Mouse (Mus musculus): Measurements from ENCODE around the gene Cnr1. TPM values are rescaled to one million over a fixed set of nuclear protein-coding genes. Genes with fewer than 3 reads are reported as not detected.

The Cnr1 gene
- polyA plus RNA-seq, 1 experiment from 2014 or later: 55.2 TPM

DNA sequence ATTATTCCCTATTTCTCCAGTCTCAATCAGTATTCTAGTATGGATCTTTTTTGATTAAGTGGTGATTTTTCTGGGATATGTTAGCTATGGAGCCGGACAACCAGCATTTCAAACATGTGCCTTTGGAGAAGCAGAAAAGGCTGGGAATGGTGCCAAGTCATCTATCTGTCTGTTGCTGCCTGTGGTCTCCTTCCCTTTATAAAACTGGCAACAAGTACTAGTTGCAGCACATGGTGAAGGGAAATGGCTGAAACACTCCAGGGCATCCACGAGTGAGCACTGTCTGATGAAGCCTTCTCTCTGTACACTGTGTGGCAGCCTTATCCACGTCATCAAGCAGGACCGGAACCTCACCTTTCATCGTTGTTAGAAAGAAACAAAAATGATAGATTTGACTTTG is 8.7 kb upstream of the Cnr1 start:
- ATAC-seq (replicated peaks): no peak
- H3K27ac ChIP-seq: no peak overlapping the region

DNA sequence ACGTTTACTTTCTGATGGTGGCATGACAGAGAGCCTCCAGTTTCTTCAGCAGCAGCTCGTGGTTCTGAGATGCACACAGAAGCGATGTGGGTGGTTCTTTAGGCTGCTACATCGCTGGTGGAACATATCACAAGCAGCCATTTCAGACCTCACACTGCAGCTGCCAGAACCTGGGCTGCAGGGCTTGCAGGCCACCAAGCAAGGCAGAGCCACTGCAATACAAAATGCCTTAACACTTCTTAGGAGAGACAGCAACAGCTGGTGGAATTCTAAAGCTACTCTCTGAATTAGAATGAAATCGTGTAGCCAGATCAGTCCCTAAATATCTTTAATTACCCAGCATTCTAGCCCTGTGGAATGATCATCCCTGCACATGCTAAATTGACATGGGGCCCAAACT is 3.6 kb upstream of the Cnr1 start:
- H3K4me1 ChIP-seq: peaks cover 13% of the 10 kb centered on the region
- H3K4me2 ChIP-seq: no peak overlapping the region
- no peak overlapping the region for H3K9ac ChIP-seq
- ATAC-seq (replicated peaks): no peak
- H3K36me3 ChIP-seq (replicated peaks): no peaks in the 10 kb centered on the region
- H3K27me3 ChIP-seq (replicated peaks): 0 out of 2 replicates have a peak, but pooled peaks cover 2% of the 10 kb centered on the region
- no peak overlapping the region for H3K27ac ChIP-seq
- no peaks in the 10 kb centered on the region for H3K9me3 ChIP-seq
- no peak overlapping the region for H3K4me3 ChIP-seq
- 48% methylated on average over 5 of the region's 5 CpGs for whole genome bisulfite sequencing

More for the DNA sequence above, 8.7 kb upstream of the Cnr1 start:
- no peaks in the 10 kb centered on the region for H3K9me3 ChIP-seq
- 77% methylated on average over 5 of the region's 5 CpGs for WGBS
- H3K27me3 ChIP-seq (replicated peaks): 0 out of 2 replicates have a peak, but pooled peaks cover 2% of the 10 kb centered on the region
- 0 out of 2 replicates have a peak, but pooled peaks cover 4% of the 10 kb centered on the region for H3K4me1 ChIP-seq
- H3K4me3 ChIP-seq: no peak overlapping the region
- no peaks in the 10 kb centered on the region for H3K36me3 ChIP-seq (replicated peaks)
- H3K4me2 ChIP-seq: no peak overlapping the region
- no peak overlapping the region for H3K9ac ChIP-seq

DNA sequence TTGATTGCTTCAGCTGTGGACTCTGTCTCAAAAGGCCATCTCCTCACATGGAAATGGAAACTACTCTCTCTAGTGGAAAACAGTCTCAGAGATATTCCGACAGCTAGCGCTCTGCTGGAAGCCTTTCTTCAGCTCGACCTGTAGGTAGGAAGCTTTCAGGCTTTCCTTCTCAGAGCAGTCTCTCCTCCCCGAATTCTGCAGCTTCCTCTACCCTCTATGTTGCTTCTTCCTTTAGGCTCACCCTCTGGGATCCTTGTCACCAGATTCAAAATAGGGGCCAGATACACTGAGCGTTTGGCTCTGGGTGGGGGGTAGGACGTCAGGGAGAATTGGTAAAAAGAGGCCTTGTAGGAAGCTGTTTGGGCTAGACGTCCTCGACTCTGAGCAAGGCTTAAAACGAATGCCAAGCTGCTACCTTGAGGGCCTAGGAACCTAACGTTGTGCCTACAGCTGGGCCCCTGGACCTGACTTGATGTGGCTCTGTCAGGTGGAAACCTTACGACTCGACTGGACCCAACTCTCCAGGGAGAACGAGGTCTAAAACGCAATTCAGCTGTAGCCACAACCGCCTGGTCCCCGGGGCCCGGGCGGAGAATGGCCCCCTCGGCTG is 1.1 kb upstream of the Cnr1 start:
- peaks cover 13% of the 10 kb centered on the region for H3K4me1 ChIP-seq
- H3K27ac ChIP-seq: peak overlapping the region; percentile 96
- H3K36me3 ChIP-seq (replicated peaks): no peaks in the 10 kb centered on the region
- peak; percentile 24 for ATAC-seq (replicated peaks)
- 2% methylated on average over 19 of the region's 19 CpGs for WGBS
- peak overlapping the region; percentile 93 for H3K4me2 ChIP-seq
- peak overlapping the region; percentile 94 for H3K9ac ChIP-seq
- peak overlapping the region; percentile 85 for H3K4me3 ChIP-seq
- H3K9me3 ChIP-seq: no peaks in the 10 kb centered on the region
- H3K27me3 ChIP-seq (replicated peaks): 0 out of 2 replicates have a peak, but pooled peaks cover 2% of the 10 kb centered on the region

DNA sequence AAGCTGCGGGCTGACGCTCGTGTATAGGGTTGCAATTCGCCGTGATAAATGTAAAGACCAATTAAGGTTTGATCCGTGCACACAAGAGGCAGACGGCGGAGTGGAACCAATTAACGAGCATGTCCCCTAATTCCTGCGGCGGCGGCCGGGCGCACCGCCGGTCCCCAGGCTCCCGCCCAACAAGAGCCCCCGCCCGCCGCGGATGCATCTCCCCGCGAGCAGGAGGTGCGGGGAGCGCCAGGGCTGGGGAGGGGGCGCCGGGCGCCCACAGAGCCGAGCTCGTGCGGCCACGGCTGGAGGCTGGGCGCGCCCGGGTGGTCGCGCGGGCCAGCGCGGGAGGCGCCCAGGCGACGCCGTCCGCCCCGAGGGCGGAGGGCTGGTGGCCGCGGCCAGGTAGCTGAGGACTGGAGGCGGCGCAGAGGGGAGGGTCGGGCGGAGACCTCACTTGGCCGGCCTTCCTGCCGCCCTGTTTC is 596 bp upstream of the Cnr1 start:
- WGBS: under 1% methylated on average over 45 of the region's 55 CpGs
- 0 out of 2 replicates have a peak, but pooled peaks cover 2% of the 10 kb centered on the region for H3K27me3 ChIP-seq (replicated peaks)
- H3K4me3 ChIP-seq: peak overlapping the region; percentile 85
- H3K4me2 ChIP-seq: peak overlapping the region; percentile 93
- peaks cover 13% of the 10 kb centered on the region for H3K4me1 ChIP-seq
- peak; percentile 74 for ATAC-seq (replicated peaks)
- no peaks in the 10 kb centered on the region for H3K36me3 ChIP-seq (replicated peaks)
- H3K9me3 ChIP-seq: no peaks in the 10 kb centered on the region
- H3K9ac ChIP-seq: peak overlapping the region; percentile 94
- peak overlapping the region; percentile 96 for H3K27ac ChIP-seq

DNA sequence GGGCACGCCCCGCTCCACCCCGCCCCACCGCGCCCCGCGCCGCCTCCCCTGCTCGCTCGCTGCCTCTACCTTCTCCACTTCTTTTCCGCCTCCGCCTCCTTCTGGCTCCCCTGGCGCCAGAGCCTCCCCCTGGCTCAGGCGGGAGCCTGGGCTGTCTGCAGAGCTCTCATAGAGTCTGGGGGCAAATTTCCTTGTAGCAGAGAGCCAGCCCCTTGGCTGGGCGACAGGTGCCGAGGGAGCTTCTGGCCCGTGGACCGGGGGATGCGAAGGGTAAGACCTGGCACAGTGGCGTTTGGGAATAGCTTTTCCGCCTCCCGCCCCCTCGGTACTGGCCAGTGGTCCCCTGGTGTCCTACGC is 474 bp downstream of the Cnr1 start:
- Histone ChIP-seq H3K9me3 (no peaks in the 10 kb centered on the region), H3K27me3 (replicated peaks) (0 out of 2 replicates have a peak, but pooled peaks cover 2% of the 10 kb centered on the region), H3K9ac (peak overlapping the region; percentile 94), H3K36me3 (replicated peaks) (no peaks in the 10 kb centered on the region), H3K4me3 (peak overlapping the region; percentile 85), H3K4me2 (peak overlapping the region; percentile 93), H3K4me1 (peaks cover 13% of the 10 kb centered on the region), H3K27ac (peak overlapping the region; percentile 96)
- WGBS: under 1% methylated on average over 24 of the region's 24 CpGs
- peak; percentile 76; the same call in 1 of the 2 replicates for ATAC-seq (replicated peaks)

DNA sequence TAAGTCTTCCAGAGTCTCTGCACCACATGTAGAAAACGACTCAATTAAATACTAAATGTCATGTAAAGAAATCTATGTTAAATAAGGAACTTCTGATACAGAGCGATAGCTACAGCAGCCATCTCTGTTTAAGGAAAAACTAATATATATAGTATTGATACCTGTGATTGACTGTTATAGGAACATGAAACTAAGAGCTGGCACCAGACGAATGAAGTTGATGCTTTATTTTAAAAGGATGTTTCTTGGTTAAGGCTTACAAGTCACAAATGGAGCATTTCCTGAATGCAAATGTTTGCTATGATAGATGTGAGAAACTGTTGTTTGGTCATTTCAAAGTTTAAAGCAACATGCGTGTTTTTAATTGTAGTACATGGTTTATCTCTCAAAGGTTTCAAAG is 1.1 kb downstream of the Cnr1 start:
- Histone ChIP-seq H3K9me3 (no peaks in the 10 kb centered on the region), H3K36me3 (replicated peaks) (no peaks in the 10 kb centered on the region), H3K4me1 (peaks cover 13% of the 10 kb centered on the region), H3K27ac (peak overlapping the region; percentile 96), H3K4me2 (peak overlapping the region; percentile 93), H3K9ac (peak overlapping the region; percentile 94), H3K4me3 (peak overlapping the region; percentile 85), H3K27me3 (replicated peaks) (0 out of 2 replicates have a peak, but pooled peaks cover 2% of the 10 kb centered on the region)
- WGBS: 46% methylated on average over 4 of the region's 4 CpGs
- ATAC-seq (replicated peaks): no peak

DNA sequence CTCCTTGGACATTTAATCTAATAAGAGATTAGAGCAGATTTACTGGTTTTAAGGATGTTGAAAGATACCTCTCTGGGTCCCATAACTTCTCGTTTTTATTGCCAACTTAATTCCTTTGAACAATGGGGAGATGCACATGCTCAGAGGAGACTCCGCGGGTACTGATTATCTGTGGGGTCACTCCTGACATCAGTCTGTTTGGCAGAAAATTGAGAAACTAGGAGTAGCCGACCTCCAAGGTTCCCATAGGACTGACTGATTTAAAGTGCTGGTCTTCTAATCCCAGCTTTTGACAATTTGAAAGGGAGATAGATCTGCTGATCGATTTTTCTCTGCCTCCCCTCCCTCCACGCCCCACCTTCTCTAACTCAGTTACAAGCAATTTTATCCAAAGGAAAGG is 1.6 kb downstream of the Cnr1 start:
- Histone ChIP-seq H3K27me3 (replicated peaks) (no peaks in the 10 kb centered on the region), H3K4me2 (peak overlapping the region; percentile 93), H3K36me3 (replicated peaks) (no peaks in the 10 kb centered on the region), H3K4me1 (peaks cover 13% of the 10 kb centered on the region), H3K9ac (peak overlapping the region; percentile 40), H3K9me3 (no peaks in the 10 kb centered on the region), H3K4me3 (peak overlapping the region; percentile 85), H3K27ac (peak overlapping the region; percentile 58; the same call in 1 of the 2 replicates)
- 28% methylated on average over 6 of the region's 6 CpGs for WGBS
- ATAC-seq (replicated peaks): no peak

DNA sequence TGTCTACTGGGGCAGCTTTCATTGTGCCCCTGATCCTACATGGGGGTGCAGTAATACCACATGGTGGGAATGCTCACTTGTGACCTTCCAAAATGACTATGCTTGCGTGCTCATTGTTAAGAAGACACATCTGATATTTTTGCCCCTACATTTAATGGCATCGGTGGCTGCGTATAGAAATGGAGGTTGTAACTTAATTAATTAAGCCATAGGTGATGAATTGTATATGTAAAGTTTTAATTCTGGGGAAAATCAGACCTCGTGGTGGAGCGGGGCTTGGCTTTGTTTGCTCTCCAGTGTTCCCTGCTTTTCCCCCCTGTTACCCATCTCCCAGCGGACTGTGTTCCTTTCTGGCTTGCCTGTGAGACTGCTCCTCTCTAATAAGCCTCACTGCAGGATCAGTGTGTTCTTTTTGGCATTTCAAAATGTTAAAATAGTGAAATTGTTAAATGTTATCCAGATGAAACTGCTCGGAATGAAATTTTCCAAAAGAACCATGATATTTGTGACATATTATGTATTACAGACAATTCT is 2.4 kb downstream of the Cnr1 start:
- ATAC-seq (replicated peaks): no peak

DNA sequence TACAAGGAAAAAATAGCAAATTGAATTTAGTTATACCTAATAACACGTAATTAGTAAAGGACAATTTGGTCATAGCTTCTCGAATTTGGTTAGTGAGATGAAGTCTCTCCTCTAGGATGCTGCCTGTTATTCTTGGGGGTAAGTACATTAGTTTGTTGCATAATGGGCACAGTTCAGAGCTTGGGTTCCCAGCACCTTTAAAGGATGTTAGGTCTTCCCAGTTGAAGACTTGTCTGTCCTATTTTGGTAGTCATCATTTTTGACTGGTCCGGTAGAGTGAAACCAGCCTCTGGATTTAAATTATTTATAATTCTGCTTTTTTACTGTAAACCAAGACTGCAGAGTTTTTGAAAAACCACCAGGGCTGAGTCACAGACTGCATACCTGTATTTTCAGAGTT is 3.3 kb downstream of the Cnr1 start:
- Histone ChIP-seq H3K27me3 (replicated peaks) (no peaks in the 10 kb centered on the region), H3K9me3 (no peaks in the 10 kb centered on the region), H3K9ac (no peak overlapping the region), H3K27ac (no peak overlapping the region), H3K4me2 (peak overlapping the region; percentile 93), H3K4me1 (peaks cover 9% of the 10 kb centered on the region), H3K36me3 (replicated peaks) (no peaks in the 10 kb centered on the region), H3K4me3 (peak overlapping the region; percentile 85)
- no peak for ATAC-seq (replicated peaks)
- WGBS: 86% methylated on average over 3 of the region's 3 CpGs

More for the DNA sequence above, 2.4 kb downstream of the Cnr1 start:
- H3K4me3 ChIP-seq: peak overlapping the region; percentile 85
- no peaks in the 10 kb centered on the region for H3K36me3 ChIP-seq (replicated peaks)
- H3K27me3 ChIP-seq (replicated peaks): no peaks in the 10 kb centered on the region
- H3K4me2 ChIP-seq: peak overlapping the region; percentile 93
- H3K27ac ChIP-seq: peak overlapping the region; percentile 58
- no peaks in the 10 kb centered on the region for H3K9me3 ChIP-seq
- H3K4me1 ChIP-seq: peaks cover 13% of the 10 kb centered on the region
- WGBS: 65% methylated on average over 7 of the region's 7 CpGs
- H3K9ac ChIP-seq: peak overlapping the region; percentile 40

DNA sequence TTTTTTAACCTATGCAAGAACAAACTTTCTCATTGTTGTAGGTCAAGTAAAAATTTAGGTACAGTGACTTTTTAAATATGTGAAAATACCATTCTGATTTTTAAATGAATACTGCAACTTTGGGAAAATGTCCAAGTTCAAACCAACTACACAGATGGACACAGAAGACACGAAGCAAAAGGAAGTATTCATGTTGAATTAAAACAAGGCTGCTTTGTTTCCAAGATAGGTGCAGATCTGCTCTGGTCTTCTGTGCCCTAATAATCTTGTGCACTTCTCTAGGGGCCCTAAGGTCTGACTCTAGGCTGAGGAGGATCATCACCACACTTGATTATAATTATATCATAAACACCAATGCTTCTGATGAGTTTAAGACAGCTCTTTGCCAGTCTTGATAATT is 4.1 kb downstream of the Cnr1 start:
- Histone ChIP-seq H3K36me3 (replicated peaks) (no peaks in the 10 kb centered on the region), H3K4me3 (no peak overlapping the region), H3K9me3 (no peaks in the 10 kb centered on the region), H3K27ac (no peak overlapping the region), H3K9ac (no peak overlapping the region), H3K4me1 (peaks cover 2% of the 10 kb centered on the region), H3K27me3 (replicated peaks) (no peaks in the 10 kb centered on the region), H3K4me2 (peak overlapping the region; percentile 26)
- 60% methylated on average over 1 of the region's 1 CpGs for WGBS
- no peak for ATAC-seq (replicated peaks)

DNA sequence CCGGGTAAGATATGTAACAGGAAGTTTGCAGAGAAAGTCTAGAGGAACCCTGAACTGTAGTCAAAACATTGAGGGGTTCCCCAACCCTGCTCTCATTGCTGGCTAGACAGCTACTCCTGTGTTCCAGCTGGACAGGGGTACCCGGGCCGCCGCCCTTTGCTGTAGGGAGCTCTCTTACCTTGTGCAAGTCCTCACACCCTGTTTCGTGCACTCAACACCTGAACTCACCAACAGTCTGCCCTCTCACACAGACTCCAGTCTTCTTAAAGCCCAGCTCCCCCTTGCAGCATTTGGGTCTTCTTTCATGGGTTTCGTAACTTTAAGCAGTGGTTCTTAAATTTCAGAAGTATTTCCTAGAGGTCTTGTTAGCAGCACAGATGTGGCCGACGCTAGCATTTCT is 7.0 kb downstream of the Cnr1 start:
- Histone ChIP-seq H3K27ac (no peak overlapping the region), H3K36me3 (replicated peaks) (no peaks in the 10 kb centered on the region), H3K4me3 (no peak overlapping the region), H3K9me3 (no peaks in the 10 kb centered on the region), H3K4me2 (no peak overlapping the region), H3K27me3 (replicated peaks) (no peaks in the 10 kb centered on the region), H3K9ac (no peak overlapping the region), H3K4me1 (no peaks in the 10 kb centered on the region)
- no peak for ATAC-seq (replicated peaks)
- 90% methylated on average over 8 of the region's 8 CpGs for WGBS

DNA sequence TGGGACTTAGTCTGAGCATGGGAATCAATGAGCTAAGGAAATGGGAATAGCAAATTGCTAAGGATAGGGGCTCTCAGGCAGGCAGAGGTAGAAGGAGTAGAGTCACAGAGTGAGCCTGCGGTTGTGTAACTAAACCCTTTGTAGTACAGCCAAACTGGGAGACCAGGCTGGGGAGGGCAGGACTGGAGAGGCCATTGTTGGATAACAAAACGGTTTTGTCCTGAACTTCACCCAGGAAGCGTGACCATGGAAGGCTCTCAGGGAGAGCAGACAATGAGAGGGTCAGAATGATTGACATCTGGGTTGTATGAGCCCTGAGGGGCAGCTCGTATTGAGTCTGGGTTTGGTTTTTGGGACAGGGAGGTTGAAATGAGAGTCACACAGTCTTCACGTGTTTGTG is 17.2 kb downstream of the Cnr1 start:
- no peaks in the 10 kb centered on the region for H3K27me3 ChIP-seq (replicated peaks)
- H3K27ac ChIP-seq: no peak overlapping the region
- peaks cover 13% of the 10 kb centered on the region for H3K36me3 ChIP-seq (replicated peaks)
- WGBS: 12% methylated on average over 5 of the region's 5 CpGs
- H3K4me1 ChIP-seq: no peaks in the 10 kb centered on the region
- no peak for ATAC-seq (replicated peaks)
- no peak overlapping the region for H3K9ac ChIP-seq
- H3K9me3 ChIP-seq: no peaks in the 10 kb centered on the region
- no peak overlapping the region for H3K4me3 ChIP-seq
- H3K4me2 ChIP-seq: no peak overlapping the region

DNA sequence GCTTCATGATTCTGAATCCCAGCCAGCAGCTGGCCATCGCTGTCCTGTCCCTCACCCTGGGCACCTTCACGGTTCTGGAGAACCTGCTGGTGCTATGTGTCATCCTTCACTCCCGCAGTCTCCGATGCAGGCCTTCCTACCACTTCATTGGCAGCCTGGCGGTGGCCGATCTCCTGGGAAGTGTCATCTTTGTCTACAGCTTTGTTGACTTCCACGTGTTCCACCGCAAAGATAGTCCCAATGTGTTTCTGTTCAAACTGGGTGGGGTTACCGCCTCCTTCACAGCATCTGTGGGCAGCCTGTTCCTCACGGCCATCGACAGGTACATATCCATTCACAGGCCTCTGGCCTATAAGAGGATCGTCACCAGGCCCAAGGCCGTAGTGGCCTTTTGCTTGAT is 19.5 kb downstream of the Cnr1 start:
- Histone ChIP-seq H3K27me3 (replicated peaks) (no peaks in the 10 kb centered on the region), H3K4me3 (no peak overlapping the region), H3K27ac (no peak overlapping the region), H3K9ac (no peak overlapping the region), H3K36me3 (replicated peaks) (peaks cover 13% of the 10 kb centered on the region), H3K4me1 (no peaks in the 10 kb centered on the region), H3K4me2 (no peak overlapping the region), H3K9me3 (no peaks in the 10 kb centered on the region)
- WGBS: 95% methylated on average over 13 of the region's 13 CpGs
- no peak for ATAC-seq (replicated peaks)

All from midbrain, embryonic 15.5 days (tissue).